Mouse (Mus musculus) T-helper 17 cell (primary cell): ENCODE results near the gene Clip2.
"Not testable (repeated sequence)": the region's sequence is repeated elsewhere in the genome, so short reads cannot be mapped to it uniquely, and the experiment has no call there.

Source experiments
- in situ Hi-C, 2 experiments: fragments of 300-600 bp; cut with MboI, MseI; formaldehyde crosslinking; loops; 1 replicate in 1 of 2; 2 replicates in 1 of 2; pipeline ENCODE4 v1.15.1; 2025; ENCODE audit warnings: high pct_unique_total_duplicates in 2 of 2

Clip2 gene

DNA sequence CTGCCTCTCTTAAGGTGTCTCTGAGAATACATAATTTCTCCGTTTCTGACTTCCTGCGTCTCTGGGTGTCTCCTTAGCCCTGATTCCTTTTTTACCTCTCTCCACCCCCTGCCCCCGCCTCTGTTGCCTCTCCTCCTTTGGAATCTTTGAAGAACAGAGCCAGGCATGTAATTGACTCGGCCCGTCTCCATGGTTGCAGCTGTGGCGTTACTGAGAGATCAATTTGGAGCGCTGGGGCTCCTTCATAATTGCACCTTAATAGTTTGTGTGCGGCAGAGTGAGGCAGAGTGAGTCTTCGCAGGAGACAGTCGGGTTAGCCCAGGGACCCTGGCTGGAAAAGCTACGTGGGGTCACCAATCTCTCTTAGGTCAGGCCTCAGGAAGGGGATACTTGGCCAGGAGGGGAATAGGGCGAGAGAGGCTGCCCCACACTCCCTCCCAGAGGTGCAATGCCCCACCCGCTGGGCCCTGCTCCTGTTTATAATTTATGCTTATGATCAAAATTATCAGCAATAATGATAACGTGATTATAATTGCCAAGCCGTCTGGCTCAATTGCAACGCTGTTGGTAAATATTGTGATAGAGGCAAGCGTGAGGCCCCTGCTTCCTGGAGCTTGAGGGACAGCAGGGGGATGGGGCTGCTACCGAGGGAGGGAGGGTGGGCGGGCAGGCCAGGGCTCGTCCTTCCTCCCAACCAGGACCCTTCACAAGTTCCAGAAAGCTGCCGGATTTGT, 85.8 kb downstream of the Clip2 start:
- in situ Hi-C loops = no loop called here

- in situ Hi-C loops = no loop called here
Observed at GRCm38 (mm10) chr5:134465197-134465596, 87.0 kb downstream of the Clip2 start.

DNA sequence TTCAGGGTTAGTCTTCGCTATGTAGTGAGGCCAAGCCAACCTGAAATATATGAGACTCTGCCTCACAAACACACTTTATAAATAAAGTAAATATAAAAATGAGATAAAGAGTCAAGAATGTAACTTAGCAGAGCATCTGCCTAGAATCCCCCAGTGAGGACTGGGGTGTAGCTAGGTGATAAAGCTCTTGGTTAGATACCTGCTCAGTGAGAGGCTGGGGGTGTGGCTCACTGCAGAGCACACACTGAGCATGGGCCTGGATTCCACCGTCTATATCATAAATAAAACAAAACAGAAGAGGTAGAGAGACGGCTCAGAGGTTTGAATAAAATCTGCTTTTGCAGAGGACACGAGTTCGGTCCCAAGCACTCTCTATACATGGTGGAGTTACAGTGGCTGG, 88.0 kb downstream of the Clip2 start:
- in situ Hi-C loops = no loop called here

GRCm38 (mm10) chr5:134462731-134463130, 89.5 kb downstream of the Clip2 start:
- in situ Hi-C loops = no loop called here

DNA sequence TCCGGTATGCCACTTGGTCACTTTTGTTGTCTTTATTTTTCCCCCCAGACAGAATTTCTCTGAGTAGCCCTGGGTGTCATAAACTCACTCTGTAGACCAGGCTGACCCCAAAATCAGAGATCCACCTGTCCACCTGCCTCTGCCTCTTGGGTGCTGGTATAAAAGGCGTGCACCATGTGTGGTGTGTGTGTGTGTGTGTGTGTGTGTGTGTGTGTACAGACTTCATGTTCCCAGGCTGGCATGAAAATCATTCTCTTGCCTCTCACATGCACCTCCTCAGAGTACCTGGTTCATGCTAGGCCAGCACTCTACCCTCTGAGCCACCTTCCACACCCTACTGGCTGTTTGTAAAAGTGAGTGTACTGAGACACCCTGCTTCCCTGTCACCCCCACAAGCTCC, 89.9 kb downstream of the Clip2 start:
- in situ Hi-C loops = no loop called here

GRCm38 (mm10) chr5:134460546-134460945, 91.7 kb downstream of the Clip2 start:
- in situ Hi-C loops = no loop called here

- in situ Hi-C loops = no loop called here
Observed at GRCm38 (mm10) chr5:134459096-134459495, 93.1 kb downstream of the Clip2 start.

DNA sequence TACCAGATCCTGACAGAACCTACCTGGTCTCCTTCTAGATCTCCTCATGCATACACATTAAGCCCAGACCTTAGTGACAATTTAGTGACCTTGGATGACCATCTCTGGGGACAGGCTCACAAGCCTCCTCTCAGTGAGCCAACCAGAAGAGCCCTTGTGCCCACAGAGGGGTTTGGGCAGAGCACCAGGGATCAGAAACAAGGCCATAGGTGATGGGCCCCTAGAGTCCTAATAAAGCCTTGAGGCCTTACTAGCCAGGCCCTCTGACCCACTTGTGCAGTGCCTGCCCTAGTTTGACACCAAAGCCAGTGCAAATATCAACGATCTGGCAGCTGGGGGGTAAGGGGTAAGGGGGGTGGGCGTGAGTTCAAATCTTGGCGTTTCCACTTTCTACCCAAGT, 93.8 kb downstream of the Clip2 start:
- in situ Hi-C loops = no loop called here

DNA sequence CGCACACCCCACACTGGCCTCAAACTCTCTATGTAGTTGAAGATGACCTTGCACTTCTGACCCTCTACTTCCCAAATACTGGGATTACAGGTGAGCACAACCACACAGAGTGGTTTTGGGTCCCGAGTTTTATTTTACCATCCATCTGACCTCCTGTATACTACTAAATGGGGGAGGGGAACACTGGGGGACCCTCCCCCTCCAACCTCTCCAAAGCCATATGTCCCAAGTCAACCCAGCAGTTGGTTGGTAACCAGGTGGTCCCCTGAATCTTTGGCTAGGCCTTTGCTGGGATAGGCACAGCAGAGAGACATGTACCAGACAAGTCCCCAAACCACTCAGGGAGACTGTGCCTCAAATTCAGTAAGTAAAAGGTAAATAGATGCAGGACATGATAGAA, 94.9 kb downstream of the Clip2 start:
- in situ Hi-C loops = no loop called here

- in situ Hi-C loops = no loop called here
Observed at GRCm38 (mm10) chr5:134456503-134456962, 95.7 kb downstream of the Clip2 start, which contains the start of gene Gtf2ird1. TSS of gene Gtf2ird1 (minus strand) at chr5:134456716.

GRCm38 (mm10) chr5:134455914-134456423, 96.3 kb downstream of the Clip2 start:
- in situ Hi-C loops = no loop called here

DNA sequence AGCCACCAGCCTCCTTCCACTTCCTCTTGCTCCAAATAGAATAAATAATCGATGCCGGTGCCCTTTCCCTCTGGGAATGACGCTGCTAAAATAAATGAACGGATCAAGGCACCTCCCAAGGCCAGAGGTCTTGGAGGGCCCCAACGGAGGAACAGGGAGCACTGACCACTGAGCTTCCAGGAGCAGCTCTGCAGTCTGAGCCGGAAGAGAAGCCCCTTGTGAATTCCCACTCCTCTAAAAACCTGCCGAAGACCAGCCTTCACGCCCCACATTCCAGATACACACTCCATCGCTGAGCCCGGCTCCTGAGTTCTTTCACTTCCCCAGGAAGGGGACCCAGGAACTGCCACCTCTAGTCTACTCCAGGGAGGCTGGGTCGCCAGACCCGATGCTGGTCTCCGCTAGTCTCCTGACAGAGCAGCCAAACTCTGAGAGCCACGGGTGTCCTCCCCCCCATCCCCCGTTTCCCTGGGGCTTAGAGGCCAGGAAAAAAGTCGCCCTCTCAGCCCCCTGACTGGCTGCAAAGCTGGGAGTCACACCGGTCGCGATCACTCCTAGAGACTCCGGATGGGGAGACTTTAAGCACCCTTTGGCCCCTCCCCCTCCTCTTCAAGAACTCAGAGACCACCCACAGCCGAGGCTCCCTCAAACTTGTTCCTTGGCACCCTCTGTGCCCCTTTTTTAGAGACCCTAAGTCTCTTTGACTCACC, 96.9 kb downstream of the Clip2 start:
- in situ Hi-C loops = no loop called here

DNA sequence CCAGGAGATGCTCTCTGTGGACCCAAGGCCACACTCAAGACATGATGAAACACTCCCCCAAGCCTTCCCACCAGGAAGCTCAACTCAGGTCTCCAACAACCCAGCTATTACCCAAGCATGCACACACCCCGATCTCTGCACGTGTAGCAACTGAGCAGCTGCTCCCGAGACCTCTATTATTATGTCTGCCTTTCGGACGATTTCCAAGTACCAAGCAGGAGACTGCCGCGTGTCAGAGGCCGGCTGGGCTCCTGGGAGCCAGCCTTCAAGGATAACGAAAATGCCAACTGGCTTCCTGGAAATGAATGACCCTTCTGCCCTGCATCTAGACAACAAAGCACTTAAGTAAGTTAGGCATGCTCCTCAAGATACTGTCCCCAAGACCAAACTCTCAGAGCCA, 97.8 kb downstream of the Clip2 start:
- in situ Hi-C loops = no loop called here

- in situ Hi-C loops = no loop called here
Observed at GRCm38 (mm10) chr5:134453577-134453976, 98.7 kb downstream of the Clip2 start.

GRCm38 (mm10) chr5:134446755-134447154, 105.5 kb downstream of the Clip2 start:
- in situ Hi-C loops = not testable (repeated sequence)

GRCm38 (mm10) chr5:134445895-134446294, 106.3 kb downstream of the Clip2 start:
- in situ Hi-C loops = no loop called here

DNA sequence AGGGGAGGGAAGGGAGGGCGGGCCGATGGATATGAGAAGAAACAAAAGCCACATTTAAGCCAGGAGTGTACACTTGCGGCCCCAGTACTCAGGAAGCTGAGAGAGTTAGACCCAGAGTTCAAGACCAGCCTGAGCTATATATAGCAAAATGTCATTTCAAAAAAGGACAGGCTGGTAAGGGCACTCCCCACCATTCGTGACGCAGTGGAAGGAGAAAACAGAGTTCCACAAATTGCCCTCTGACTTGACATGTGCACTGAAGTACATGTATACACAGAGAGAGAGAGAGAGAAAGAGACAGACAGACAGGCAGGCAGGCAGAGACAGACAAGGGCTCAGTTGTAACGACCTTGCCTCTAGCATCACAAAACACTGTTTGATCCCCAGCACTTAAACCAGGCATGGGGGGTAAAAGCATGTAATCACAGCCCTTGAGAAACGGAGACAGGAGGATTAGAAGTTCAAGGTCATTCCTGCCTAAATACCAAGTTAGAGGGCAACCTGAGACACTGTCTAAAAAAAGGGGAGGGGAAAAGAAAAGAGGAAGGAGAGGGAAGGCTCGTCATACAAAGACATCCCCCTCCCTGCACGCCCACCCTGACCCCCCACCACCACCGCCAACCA, 106.9 kb downstream of the Clip2 start:
- in situ Hi-C loops = no loop called here

GRCm38 (mm10) chr5:134444473-134444872, 107.8 kb downstream of the Clip2 start:
- in situ Hi-C loops = no loop called here

DNA sequence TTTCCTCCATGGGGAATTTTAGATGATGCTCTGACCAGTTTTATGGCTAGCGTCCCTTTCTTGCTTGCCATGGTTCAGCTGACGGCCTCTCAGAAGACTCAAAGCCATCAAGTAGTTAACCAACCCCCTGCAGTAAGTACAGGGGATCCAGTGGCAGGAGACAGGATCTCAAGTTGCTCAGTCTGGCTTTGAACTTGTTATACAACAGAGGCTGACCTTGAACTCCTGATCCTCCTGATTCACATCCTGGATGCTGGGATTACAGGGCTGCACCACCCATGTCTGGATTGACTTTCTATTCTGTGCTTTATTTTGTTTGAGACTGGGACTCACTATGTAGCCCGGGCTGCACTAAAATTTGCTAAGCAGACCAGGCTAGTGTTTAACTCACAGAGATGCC, 110.2 kb downstream of the Clip2 start:
- in situ Hi-C loops = no loop called here

GRCm38 (mm10) chr5:134441105-134441504, 111.1 kb downstream of the Clip2 start:
- in situ Hi-C loops = no loop called here

DNA sequence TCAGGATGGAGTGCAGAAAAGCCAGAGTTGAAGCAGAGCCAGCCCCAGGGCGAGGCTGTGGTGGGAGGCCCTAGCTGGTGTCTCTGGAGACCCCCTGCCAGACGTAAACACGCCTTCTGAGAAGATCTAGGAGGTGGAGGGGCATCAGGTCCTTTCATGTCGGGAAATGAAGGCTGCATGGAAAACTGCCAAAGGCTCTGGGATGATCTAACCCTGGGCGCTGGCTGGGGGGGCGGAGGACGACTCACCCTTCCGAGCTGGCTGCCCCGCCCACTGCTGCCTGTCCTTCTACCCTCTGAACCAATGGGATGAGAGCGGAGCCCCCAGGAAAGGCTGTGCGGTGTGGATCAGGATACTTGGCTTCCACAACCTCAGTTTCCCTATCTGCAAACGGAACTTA, 112.1 kb downstream of the Clip2 start:
- in situ Hi-C loops = no loop called here

GRCm38 (mm10) chr5:134439481-134439880, 112.8 kb downstream of the Clip2 start:
- in situ Hi-C loops = no loop called here
